Mouse (Mus musculus) liver, adult (tissue): ENCODE data around the gene Gprin2.

Experiments used
- GATA4 ChIP-seq: IDR thresholded peaks from 2 replicates; pipeline ENCODE4 v1.6.1; 2014; ENCODE audit warnings: mild to moderate bottlenecking, low read length; ENCODE audit not compliant: insufficient replicate concordance

Gene Gprin2

GRCm38 (mm10) chr14:34154601-34155337 lies 46.7 kb downstream of the Gprin2 start:
- TF ChIP-seq GATA4, result no peak

- no peak for TF ChIP-seq GATA4
These were observed 49.1 kb downstream of the Gprin2 start, which contains the start of gene Npy4r for GRCm38 (mm10) chr14:34152342-34152741. Gene Npy4r, minus strand, starts transcription at chr14:34152489.

GRCm38 (mm10) chr14:34142915-34143314 lies 58.5 kb downstream of the Gprin2 start:
- no peak for TF ChIP-seq GATA4

- no peak for TF ChIP-seq GATA4
These were observed 59.1 kb downstream of the Gprin2 start for GRCm38 (mm10) chr14:34142316-34142715.

GRCm38 (mm10) chr14:34139671-34140664 lies 61.5 kb downstream of the Gprin2 start:
- TF ChIP-seq GATA4, result no peak
